Mouse (Mus musculus) liver, embryonic 11.5 days (tissue): ENCODE results near the gene Kcnj6. TPM values are rescaled to one million over a fixed set of nuclear protein-coding genes. Genes with fewer than 3 reads are reported as not detected.

Experiments
- ATAC-seq: fragments of 200-750 bp; cut with Nextera tagmentation; replicated peaks from 2 replicates; pipeline ENCODE4 v1.8.0; 2017; ENCODE audit warnings: moderate number of reproducible peaks, mild to moderate bottlenecking, moderate TSS enrichment, moderate library complexity; ENCODE audit not compliant: low FRiP score
- DNase-seq: peaks from one replicate; pipeline ENCODE4 v3.0.0-alpha.2; 2017; ENCODE audit warnings: low spot score
- H3K27ac ChIP-seq: fragments of 300-500 bp; sonication (generic); 2 replicates; pipeline ENCODE4 v1.5.1; 2014; ENCODE audit warnings: mild to moderate bottlenecking, low read depth, low read length, control low read depth
- H3K27me3 ChIP-seq: fragments of 300-500 bp; sonication (generic); replicated peaks from 2 replicates; pipeline ENCODE4 v1.6.1; 2014; ENCODE audit warnings: low read length, mixed read lengths; ENCODE audit not compliant: control insufficient read depth, insufficient read depth
- H3K36me3 ChIP-seq: fragments of 300-500 bp; sonication (generic); 2 replicates; pipeline ENCODE4 v1.6.1; 2014; ENCODE audit warnings: mild to moderate bottlenecking, low read length, moderate library complexity, mixed read lengths; ENCODE audit not compliant: control insufficient read depth, insufficient read depth
- H3K4me1 ChIP-seq: fragments of 300-500 bp; sonication (generic); replicated peaks from 2 replicates; pipeline ENCODE4 v1.6.1; 2014; ENCODE audit warnings: low read length, mixed read lengths; ENCODE audit not compliant: control insufficient read depth, insufficient read depth
- H3K4me2 ChIP-seq: fragments of 300-500 bp; sonication (generic); 2 replicates; pipeline ENCODE4 v1.6.1; 2014; ENCODE audit warnings: mild to moderate bottlenecking, control low read depth, moderate library complexity
- H3K4me3 ChIP-seq: fragments of 300-500 bp; sonication (generic); 2 replicates; pipeline ENCODE4 v1.5.1; 2014; ENCODE audit warnings: low read depth, low read length, control low read depth
- H3K9ac ChIP-seq: fragments of 300-500 bp; sonication (generic); 2 replicates; pipeline ENCODE4 v1.6.1; 2014; ENCODE audit warnings: low read depth, low read length, control low read depth
- H3K9me3 ChIP-seq: fragments of 300-500 bp; sonication (generic); 2 replicates; pipeline ENCODE4 v1.6.1; 2016; ENCODE audit warnings: low read length, inconsistent platforms, mixed read lengths; ENCODE audit not compliant: control insufficient read depth
- whole genome bisulfite sequencing: fragments of 180-500 bp; shearing (Covaris S2); extraction: QIAGEN DNeasy Blood & Tissue Kit; methylation state at CpG from one replicate; pipeline ENCODE4 v1.1.7; 2014; 5-methylcytosine and 5-hydroxymethylcytosine counted together
- polyA plus RNA-seq: library from polyadenylated mRNA; unstranded; fragments of >200 nt; fragmentation: Nextera tagmentation; extraction: Ambion mirVana; gene quantifications from 2 replicates; pipeline ENCODE4 v1.2.1, GENCODE M21; 2014

Kcnj6 gene
- polyA plus RNA-seq, 1 experiment from 2014 or later = not detected

DNA sequence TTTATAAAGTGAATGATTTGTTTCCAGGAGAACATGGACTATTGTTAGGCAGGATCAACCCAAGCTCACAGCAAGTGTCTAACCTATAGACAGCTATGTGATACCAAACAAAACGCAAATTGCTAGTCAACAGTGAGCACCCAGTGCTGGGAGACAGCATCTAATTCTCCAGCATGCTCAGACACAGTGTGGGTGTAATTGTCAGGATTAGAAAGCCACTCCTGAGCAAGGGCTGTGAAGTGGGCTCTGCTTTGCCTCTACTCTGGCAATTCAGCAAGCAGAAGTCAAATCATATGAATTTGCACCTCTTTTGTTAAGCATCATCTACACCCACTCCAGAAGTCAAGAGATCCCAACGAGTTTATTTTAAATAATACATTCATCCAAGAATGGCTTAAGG, 7.4 kb downstream of the Kcnj6 start:
- 76% methylated on average over 2 of the region's 2 CpGs for WGBS
- H3K27me3 ChIP-seq = no peaks in the 10 kb centered on the region; the same call in 1 of the 2 replicates
- ATAC-seq (no peak), DNase-seq (no peak)
- H3K4me3 ChIP-seq = no peak overlapping the region
- no peaks in the 10 kb centered on the region for H3K9me3 ChIP-seq
- H3K9ac ChIP-seq = no peak overlapping the region
- H3K27ac ChIP-seq = no peak overlapping the region
- H3K4me2 ChIP-seq = no peak overlapping the region
- H3K4me1 ChIP-seq = no peaks in the 10 kb centered on the region
- no peaks in the 10 kb centered on the region for H3K36me3 ChIP-seq

DNA sequence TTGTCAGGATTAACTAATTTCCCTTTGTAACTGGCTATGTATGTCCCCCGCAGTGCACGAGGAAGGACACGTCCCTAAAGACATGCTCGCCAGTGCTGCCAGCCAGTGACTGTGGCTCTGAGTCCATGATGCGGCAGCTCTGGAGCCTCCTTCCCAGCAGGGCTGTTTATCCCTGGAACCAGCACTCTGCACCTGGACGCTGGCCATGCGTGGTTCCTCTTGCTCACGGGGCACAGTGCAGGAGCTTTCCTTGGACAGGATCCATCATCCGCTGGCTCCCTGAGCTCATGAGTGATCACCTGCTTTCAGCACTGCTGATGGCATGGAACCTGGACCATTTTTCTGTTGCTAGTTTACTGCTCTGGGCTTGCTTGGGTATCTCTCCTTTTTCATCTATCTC, 10.8 kb downstream of the Kcnj6 start:
- Histone ChIP-seq H3K9ac (no peak overlapping the region), H3K27ac (no peak overlapping the region), H3K27me3 (no peaks in the 10 kb centered on the region), H3K36me3 (no peaks in the 10 kb centered on the region), H3K4me2 (no peak overlapping the region), H3K4me3 (no peak overlapping the region), H3K4me1 (no peaks in the 10 kb centered on the region), H3K9me3 (no peaks in the 10 kb centered on the region; the same call in 1 of the 2 replicates)
- no peak for ATAC-seq
- 79% methylated on average over 9 of the region's 9 CpGs for WGBS
- DNase-seq = no peak

- Histone ChIP-seq H3K9me3 (no peaks in the 10 kb centered on the region; the same call in 1 of the 2 replicates), H3K27me3 (no peaks in the 10 kb centered on the region), H3K36me3 (no peaks in the 10 kb centered on the region), H3K4me3 (no peak overlapping the region), H3K27ac (no peak overlapping the region), H3K4me1 (no peaks in the 10 kb centered on the region), H3K4me2 (no peak overlapping the region), H3K9ac (no peak overlapping the region)
- ATAC-seq (no peak), DNase-seq (no peak)
- 88% methylated on average over 3 of the region's 3 CpGs for WGBS
These were observed 13.2 kb downstream of the Kcnj6 start for GRCm38 (mm10) chr16:94984263-94984662.

GRCm38 (mm10) chr16:94980374-94980773, 17.1 kb downstream of the Kcnj6 start:
- H3K4me3 ChIP-seq = no peak overlapping the region
- no peaks in the 10 kb centered on the region; the same call in 1 of the 2 replicates for H3K9me3 ChIP-seq
- ATAC-seq (no peak), DNase-seq (no peak)
- no peak overlapping the region for H3K4me2 ChIP-seq
- H3K27ac ChIP-seq = no peak overlapping the region
- no peak overlapping the region for H3K9ac ChIP-seq
- no peaks in the 10 kb centered on the region for H3K4me1 ChIP-seq
- 74% methylated on average over 2 of the region's 2 CpGs for WGBS
- no peaks in the 10 kb centered on the region for H3K36me3 ChIP-seq
- H3K27me3 ChIP-seq = no peaks in the 10 kb centered on the region

- H3K4me2 ChIP-seq = no peak overlapping the region
- no peaks in the 10 kb centered on the region; the same call in 1 of the 2 replicates for H3K9me3 ChIP-seq
- DNase-seq (no peak), ATAC-seq (no peak)
- H3K36me3 ChIP-seq = no peaks in the 10 kb centered on the region
- 74% methylated on average over 9 of the region's 9 CpGs for WGBS
- no peak overlapping the region for H3K4me3 ChIP-seq
- no peak overlapping the region for H3K9ac ChIP-seq
- H3K27ac ChIP-seq = no peak overlapping the region
- H3K27me3 ChIP-seq = no peaks in the 10 kb centered on the region
- H3K4me1 ChIP-seq = no peaks in the 10 kb centered on the region
These were observed 18.0 kb downstream of the Kcnj6 start for GRCm38 (mm10) chr16:94979499-94979898.

- DNase-seq = peak; percentile 39
- no peaks in the 10 kb centered on the region for H3K27me3 ChIP-seq
- no peak overlapping the region for H3K27ac ChIP-seq
- ATAC-seq = no peak
- no peaks in the 10 kb centered on the region for H3K4me1 ChIP-seq
- H3K9ac ChIP-seq = no peak overlapping the region
- no peak overlapping the region for H3K4me3 ChIP-seq
- WGBS = 43% methylated on average over 14 of the region's 14 CpGs
- H3K9me3 ChIP-seq = no peaks in the 10 kb centered on the region
- no peak overlapping the region for H3K4me2 ChIP-seq
- no peaks in the 10 kb centered on the region for H3K36me3 ChIP-seq
These were observed 25.2 kb downstream of the Kcnj6 start for GRCm38 (mm10) chr16:94972080-94972855.

- ATAC-seq (no peak), DNase-seq (no peak)
- Histone ChIP-seq H3K27me3 (no peaks in the 10 kb centered on the region), H3K4me3 (no peak overlapping the region), H3K27ac (no peak overlapping the region), H3K36me3 (no peaks in the 10 kb centered on the region), H3K9ac (no peak overlapping the region), H3K9me3 (no peaks in the 10 kb centered on the region), H3K4me2 (no peak overlapping the region), H3K4me1 (no peaks in the 10 kb centered on the region)
- WGBS = 61% methylated on average over 6 of the region's 6 CpGs
These were observed 28.6 kb downstream of the Kcnj6 start for GRCm38 (mm10) chr16:94968941-94969340.

DNA sequence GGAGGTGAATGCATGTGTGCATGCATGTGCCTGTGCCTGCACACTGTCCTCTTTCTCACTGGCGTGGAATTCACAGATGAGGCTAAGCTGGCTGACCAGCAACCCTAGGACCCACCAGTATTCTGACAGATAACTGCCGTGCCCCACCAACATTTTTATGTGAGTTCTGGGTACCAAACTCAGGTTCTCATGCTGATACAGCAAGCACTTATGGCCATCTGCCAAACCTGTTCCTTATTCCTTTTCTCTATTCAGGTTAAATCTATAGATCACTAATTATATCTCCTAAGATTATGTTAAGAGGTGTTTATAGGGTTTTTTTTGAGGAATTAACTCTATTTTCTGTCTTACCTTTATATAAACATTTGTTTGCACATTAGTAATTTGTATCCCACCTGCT, 29.0 kb downstream of the Kcnj6 start:
- Histone ChIP-seq H3K27me3 (no peaks in the 10 kb centered on the region), H3K4me1 (no peaks in the 10 kb centered on the region), H3K9ac (no peak overlapping the region), H3K36me3 (no peaks in the 10 kb centered on the region), H3K27ac (no peak overlapping the region), H3K4me2 (no peak overlapping the region), H3K9me3 (no peaks in the 10 kb centered on the region), H3K4me3 (no peak overlapping the region)
- 82% methylated on average over 2 of the region's 2 CpGs for whole genome bisulfite sequencing
- no peak for ATAC-seq
- no peak for DNase-seq

GRCm38 (mm10) chr16:94957156-94957828, 40.2 kb downstream of the Kcnj6 start:
- H3K4me1 ChIP-seq = no peaks in the 10 kb centered on the region
- no peak overlapping the region for H3K4me2 ChIP-seq
- H3K27ac ChIP-seq = no peak overlapping the region
- H3K9me3 ChIP-seq = no peaks in the 10 kb centered on the region
- no peaks in the 10 kb centered on the region for H3K27me3 ChIP-seq
- no peak for ATAC-seq
- H3K4me3 ChIP-seq = no peak overlapping the region
- H3K9ac ChIP-seq = no peak overlapping the region
- no peaks in the 10 kb centered on the region for H3K36me3 ChIP-seq
- WGBS = 88% methylated on average over 9 of the region's 9 CpGs
- no peak for DNase-seq
